Mouse (Mus musculus) heart, postnatal 10 days (tissue): Measurements from ENCODE around the gene Fbxo28. TPM values are rescaled to one million over a fixed set of nuclear protein-coding genes. Genes with fewer than 3 reads are reported as not detected.
"Not testable (repeated sequence)": the region's sequence is repeated elsewhere in the genome, so short reads cannot be mapped to it uniquely, and the experiment has no call there.

Source experiments
- DNase-seq, 2 experiments: peaks; one replicate each; pipeline ENCODE4 v3.0.0; 2021
- intact Hi-C: fragments of 180-260 bp; cut with DNase I; formaldehyde crosslinking; loops from one replicate; pipeline ENCODE4 v1.15.1; 2025
- total RNA-seq, 2 experiments: library from RNA; stranded (reverse); gene quantifications; 2 replicates each; pipeline ENCODE4 v1.2.3; 2021

The Fbxo28 gene
- total RNA-seq, 2 experiments from 2014 or later = 23.5 to 26.1 TPM

DNA sequence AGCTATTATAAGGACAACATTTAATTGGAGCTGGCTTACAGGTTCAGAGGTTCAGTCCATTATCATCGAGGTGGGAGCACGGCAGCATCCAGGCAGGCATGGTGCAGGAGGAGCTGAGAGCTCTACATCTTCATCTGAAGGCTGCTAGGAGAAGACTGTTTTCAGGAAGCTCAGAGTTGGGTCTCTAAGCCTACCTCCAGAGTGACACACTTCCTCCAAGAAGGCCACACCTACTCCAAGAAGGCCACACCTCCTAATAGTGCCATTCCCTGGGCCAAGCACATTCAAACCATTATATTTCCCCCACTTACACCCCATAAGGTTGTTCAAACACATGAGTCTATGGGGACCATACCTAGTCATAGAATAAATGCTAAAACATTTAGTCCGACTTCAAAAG is 50.7 kb downstream of the Fbxo28 start:
- intact Hi-C loops, DNase-seq: not testable (repeated sequence)

DNA sequence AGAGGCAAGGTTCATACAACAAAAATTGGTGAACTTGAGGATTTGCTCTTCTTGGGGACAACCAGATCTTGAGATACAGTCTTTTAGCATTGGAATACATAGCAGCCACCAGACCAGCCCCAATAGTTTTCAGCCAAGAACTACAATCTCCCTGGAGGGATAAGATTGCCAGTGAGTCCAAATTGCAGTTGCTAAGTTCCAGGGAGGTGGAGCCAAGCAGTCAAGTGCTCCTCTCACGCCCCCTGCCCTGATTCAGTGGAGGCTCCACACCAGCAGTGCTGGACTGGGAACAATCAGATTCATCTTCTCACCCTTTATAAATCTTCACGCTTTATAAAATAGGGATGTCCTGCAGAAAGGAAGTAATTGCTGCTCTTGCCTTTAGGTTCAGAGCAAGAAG is 51.6 kb downstream of the Fbxo28 start:
- peak; percentile 20 to 25 for DNase-seq
- intact Hi-C loops = loop anchor here (10.0 kb wide), 1 partner anchor 145 kb away; no protein-coding TSS in a partner anchor

DNA sequence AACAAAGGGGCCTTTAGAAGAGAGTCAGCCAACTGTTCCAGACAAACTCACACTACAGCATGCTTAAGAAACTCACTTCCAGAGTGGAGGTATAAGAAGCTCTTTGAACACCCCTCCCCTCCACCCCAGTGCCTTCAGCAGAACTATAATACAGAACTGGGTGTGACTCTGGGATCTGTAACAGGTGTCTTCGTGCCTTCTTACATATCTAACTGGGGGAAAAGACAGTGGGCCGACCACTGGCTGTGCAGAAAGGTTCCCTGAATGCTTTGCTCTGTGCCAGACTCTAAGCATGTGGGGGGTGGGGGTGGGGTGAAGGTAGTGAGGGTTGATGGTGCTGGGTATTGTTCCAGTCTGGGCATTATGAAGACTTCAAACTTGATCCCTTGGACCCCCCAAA is 52.8 kb downstream of the Fbxo28 start:
- no peak for DNase-seq
- intact Hi-C loops = loop anchor here (10.0 kb wide), 1 partner anchor 144 kb away; no protein-coding TSS in a partner anchor

DNA sequence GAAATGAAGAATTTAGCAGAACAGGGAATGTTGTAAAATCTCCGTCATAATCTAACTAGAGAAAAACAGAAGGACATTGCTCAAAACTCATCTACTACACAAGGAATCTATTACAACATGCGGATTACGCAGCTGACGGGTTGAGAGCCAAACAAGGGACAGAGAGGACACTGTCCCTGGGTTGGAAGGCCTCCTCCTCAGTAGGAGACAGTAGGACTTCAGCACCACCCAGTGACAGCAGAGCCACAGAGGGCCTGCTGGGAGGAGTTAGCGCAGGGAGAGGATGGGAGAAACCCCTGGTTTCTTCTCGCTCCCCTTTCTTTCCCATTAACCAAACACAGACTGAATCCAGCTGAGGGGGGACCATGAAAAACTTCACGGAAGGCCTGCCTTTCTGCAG is 53.6 kb downstream of the Fbxo28 start:
- peak; percentile 13 to 26 for DNase-seq
- intact Hi-C loops = loop anchor here (10.0 kb wide), 1 partner anchor 143 kb away; no protein-coding TSS in a partner anchor

DNA sequence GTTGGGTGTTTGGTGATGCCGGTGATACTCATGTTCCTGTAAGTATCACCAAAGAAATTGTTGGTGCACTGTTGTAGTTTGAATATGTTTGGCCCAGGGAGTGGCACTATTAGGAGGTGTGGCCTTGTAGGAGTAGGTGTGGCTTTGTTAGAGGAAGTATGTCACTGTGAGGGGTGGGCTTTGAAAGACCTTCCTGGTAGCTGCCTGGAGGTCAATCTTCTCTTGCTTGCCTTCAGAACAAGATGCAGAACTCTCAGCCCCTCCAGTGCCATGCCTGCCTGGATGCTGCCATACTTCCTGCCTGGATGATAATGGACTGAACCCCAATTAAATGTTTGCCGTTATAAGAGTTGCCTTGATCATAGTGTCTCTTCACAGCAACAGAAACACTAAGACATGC is 56.6 kb downstream of the Fbxo28 start:
- no peak for DNase-seq
- intact Hi-C loops = loop anchor here (10.0 kb wide), 1 partner anchor 140 kb away; no protein-coding TSS in a partner anchor

DNA sequence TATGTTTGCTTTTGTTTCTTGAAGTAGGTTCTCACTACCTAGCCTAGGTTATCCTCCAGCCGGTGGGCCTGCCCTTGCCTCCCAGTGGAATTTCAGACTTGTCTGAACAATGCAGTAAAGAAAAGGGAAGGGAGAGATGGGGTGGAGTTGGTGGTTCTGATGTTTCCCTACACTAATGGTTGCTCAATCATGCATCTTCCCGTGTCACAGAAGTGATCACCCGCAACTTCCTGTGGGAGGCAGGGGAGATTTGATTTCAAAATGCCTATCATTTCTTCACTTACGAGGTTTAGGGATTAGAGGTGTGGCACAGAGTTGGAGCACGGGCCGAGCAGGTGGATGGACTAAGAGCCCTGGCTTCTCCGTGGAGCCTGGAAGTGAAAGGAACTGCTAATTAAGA is 58.2 kb downstream of the Fbxo28 start:
- peak; percentile 12 to 17 for DNase-seq
- intact Hi-C loops = loop anchor here (2.0 to 10.0 kb wide), 2 partner anchors 58 to 138 kb away; partner anchors contain the start of gene Fbxo28

DNA sequence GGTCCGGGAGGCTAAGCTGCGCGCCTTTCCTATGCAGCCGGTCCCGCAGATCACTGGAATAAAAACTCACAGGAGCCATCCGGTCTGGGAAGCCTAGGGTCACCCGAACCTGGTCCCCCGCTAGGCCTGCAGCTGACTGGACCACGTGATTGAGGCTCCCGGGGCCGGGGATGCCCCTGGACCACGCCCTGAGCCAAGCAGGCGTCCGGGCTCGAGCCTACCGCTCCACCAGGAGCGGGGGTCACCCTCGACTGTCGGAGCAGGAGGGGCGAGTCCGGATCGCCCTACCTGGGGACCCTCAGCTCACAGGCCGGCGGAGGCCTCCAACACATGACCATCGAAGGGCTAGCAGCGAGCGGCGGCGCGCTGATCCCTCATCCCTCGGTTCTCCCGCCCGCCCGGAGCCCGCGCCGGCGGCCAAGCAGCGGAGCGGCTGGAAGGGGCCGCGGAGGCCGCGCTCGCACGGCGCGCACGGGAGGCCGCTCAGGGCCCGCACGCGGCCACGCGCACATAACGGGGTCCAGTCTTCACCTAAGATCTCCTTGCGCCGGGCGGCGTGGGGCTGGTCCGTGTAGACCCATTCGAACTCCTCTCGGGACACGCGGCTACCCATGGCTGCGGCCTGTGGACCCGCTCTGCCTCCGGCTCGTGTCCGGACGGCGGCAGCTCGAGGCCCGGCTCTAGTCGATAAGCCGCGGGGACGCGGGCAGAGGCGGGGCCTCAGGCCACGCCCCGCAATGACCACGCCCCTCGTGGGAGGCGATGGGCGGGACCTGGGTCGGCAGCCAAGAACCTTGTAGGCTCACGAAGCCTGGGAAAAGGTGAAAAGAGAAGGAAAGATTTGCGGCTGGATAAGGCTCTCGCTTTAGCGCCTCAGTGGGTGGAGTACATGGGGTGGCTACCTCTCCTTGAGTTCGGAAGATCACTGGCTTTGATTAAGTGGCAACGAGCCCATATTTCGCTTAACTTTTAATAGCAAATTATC is 59.0 kb downstream of the Fbxo28 start, which contains the start of gene Degs1:
TSS of gene Degs1 (minus strand) at position 714 of the 985 bp plus-strand sequence.
- intact Hi-C loops = loop anchor here (2.0 to 10.0 kb wide), 2 partner anchors 58 to 138 kb away; partner anchors contain the start of gene Fbxo28
- peak; percentile 97 to 98 for DNase-seq

DNA sequence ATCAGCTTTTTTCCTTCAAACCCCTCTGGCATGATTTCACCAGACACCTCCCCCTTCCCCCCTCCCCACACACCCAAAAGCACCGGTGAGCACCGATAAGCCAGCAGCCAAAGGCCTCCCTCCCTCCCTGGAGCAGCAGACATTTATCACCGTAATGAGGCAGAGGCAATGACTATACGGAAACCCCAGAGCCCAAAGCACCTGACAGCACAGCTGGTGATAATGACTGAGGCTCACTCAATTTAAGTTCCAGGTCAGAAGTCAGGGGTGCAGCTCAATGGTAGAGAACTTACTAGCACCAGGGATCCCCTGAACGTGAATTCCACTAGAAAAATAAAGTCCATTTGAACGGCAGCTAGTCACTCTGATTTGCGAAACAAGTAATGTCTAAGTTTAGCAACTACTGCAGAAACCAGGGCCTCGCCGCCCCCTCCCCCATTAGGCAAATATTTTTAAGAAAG is 60.1 kb downstream of the Fbxo28 start:
- intact Hi-C loops = loop anchor here (10.0 kb wide), 1 partner anchor 136 kb away; no protein-coding TSS in a partner anchor
- DNase-seq = peak; percentile 16 to 26

DNA sequence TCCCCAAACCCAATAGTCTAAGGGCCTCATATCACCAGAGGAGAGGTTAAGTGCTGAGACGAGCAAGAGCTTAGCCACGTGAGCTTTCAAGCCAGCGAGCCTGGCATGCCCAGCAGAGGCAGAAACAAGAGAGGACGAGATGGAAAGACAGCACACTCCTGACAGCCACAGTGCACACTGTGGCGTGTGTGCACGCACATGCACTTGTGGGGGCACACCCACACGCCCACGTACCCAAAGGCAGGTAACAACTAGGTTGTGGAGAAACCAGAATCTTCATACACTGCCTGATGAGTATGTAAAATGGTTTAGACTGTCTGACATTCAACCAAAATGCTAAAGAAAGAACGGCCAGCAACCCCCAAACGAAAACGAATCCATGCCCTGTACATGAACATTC is 60.9 kb downstream of the Fbxo28 start:
- peak; percentile 11 to 15 for DNase-seq
- intact Hi-C loops = loop anchor here (10.0 kb wide), 1 partner anchor 136 kb away; no protein-coding TSS in a partner anchor

DNA sequence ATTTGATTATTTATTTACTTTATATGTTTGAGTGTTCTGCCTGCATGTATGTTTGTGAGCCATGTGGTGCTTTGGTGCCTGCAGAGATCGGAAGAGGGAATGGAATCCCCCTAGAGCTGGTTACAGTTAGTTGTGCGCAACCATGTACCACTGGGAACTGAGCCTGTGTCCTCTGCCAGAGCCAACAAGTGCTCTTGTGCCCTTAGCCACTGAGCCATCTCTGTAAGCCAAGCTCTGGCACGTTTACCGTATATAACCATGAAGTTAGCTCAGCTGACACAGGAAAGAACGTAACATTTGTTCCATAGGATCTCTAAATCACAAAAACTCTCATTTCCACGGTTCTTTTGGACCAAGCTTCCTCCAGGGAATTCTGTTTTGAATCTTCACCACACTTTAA is 61.4 kb downstream of the Fbxo28 start:
- DNase-seq = no peak
- intact Hi-C loops = loop anchor here (10.0 kb wide), 1 partner anchor 135 kb away; no protein-coding TSS in a partner anchor

DNA sequence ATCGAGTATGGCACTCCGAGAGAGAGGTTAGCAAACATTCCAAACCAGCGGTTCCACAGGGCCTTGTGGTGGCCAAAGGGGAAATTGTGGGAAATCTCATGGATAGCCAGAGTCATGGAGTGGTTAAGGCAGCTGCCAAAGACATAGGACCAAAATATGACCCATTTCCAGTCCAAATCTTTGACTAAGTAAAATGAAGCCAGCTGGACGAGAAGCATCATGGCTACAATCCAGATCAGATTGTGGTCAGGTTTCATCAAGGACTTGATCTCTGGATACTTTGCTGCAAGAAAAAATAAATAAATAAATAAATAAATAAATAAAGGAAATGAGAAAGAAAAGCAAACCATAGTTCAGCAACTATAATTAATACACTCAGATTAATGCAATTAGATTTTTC is 62.0 kb downstream of the Fbxo28 start:
- no peak for DNase-seq

DNA sequence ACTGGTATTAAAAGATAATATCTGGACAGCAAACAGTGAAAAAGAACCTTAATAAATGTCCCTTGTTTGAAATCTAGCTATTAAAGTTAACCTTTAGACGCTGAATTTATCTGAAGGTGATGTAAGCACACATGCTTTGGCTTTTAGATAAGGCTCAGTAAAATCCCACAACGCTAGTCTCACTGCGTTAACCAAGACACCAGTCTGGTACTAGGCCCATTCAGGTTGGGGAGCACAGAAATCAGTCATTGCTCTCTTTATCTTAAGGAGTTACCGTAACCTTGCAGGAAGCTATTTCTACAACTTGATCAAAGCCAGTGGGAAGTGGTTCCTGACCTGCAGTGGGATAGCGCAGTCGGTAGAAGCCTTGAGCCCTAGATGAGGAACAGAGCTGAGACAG is 66.3 kb downstream of the Fbxo28 start:
- intact Hi-C loops = no loop called here
- no peak for DNase-seq

More for the DNA sequence above, 62.0 kb downstream of the Fbxo28 start:
- intact Hi-C loops = no loop called here

DNA sequence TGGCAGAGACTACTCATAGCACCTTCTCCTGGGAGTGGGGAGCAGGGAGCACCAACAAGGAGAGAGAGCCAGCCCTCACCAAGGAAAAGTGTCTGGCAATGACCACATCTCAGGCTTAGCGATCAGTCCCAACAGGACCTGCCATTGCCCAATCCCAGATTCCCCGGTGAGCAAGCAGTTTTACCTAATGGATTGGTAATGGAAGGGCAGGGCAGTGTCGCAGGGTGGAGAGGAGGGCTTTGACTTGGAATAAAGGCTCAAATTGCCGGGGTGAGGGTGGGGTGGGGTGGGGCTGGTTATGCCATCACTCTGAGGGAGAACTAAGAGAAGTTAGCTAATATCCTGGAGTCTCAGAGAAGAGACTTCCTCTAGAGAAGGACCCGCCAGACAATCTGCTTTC is 69.8 kb downstream of the Fbxo28 start:
- no peak for DNase-seq
- intact Hi-C loops = no loop called here

DNA sequence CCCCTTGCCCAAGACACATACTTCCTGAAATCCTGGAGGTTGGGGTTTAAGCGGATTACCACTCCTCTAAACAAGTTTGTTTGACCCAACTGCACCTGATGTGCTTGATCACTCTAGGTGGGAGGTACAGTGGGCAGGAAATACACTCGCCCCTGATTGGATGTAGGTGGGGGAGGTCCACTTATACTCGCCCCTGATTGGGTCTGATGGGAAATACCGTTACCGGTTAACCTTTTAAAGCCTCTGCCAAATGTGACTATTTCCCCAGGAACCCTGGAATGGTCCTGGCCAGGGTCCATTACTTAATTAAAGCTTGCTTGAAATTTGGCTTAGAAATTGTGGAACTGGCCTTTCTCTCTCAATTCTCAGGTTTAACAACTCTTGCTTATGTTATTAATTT is 70.3 kb downstream of the Fbxo28 start:
- DNase-seq = no peak
- intact Hi-C loops = no loop called here

DNA sequence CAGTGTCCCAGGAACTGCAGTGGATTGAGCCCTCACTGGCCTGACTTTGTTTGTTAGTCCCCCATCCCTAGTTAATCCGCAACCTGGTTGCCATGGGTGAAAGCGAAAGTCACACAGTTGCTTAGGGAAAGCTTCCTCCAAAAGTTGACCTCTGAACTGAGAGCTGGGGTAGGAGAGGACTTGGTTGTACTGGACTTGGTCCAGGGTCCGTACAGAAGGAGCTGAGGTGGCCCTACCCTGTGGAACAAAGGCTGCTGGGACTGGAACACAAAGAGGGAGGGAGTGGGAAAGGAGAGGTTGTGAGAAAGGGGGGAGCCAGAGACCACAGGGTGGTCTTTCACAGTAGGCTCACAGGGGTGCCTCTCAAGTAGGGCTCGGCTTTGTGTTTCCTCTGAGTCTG is 73.1 kb downstream of the Fbxo28 start:
- no peak for DNase-seq
- intact Hi-C loops = no loop called here

DNA sequence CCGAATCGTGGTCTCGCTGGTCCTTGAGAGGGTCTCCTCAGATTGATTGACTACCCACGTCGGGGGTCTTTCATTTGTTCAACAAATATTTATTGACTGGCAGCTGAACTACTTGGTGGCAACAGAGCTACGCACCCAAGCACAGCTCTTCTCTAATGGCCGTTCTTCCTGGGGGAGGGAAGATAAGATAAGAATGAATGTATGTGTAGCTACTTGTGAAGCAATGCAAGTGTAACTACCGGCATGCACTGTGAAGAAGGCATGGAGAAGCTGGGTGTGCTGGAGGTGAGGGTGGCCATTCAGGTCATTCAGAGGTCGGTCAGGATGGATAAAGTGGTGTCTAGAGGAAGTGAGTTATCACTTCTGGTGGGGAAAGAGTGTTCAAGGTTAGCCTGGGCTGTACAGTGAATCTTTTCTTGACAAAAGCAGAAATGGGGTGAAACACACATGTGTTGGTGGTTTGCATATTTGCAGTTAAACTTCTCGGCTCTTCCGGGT is 75.4 kb downstream of the Fbxo28 start:
- intact Hi-C loops = no loop called here
- no peak for DNase-seq

Other genes starting within 250 kb of the Fbxo28 start
- 10 to 100 TPM; 48.1 to 49.0 TPM for gene Srp9, start 216.9 kb downstream of the Fbxo28 start, total RNA-seq
- gene Vmn1r1, start 177.1 kb downstream of the Fbxo28 start, total RNA-seq = not detected
- gene Degs1, start 58.8 kb downstream of the Fbxo28 start, total RNA-seq = 100 to 1,000 TPM in 1 of 2 experiments, 10 to 100 TPM in 1; 89.4 to 102 TPM
- gene Trp53bp2, start 67.5 kb upstream of the Fbxo28 start, total RNA-seq = 10 to 100 TPM; 17.2 to 20.3 TPM
- 10 to 100 TPM; 87.8 to 91.2 TPM for gene Capn2, start 176.0 kb upstream of the Fbxo28 start, total RNA-seq
- not detected for gene Capn8, start 223.4 kb upstream of the Fbxo28 start, total RNA-seq